Mouse (Mus musculus) cerebellum, adult 18-20 months (tissue): ENCODE measurements around the gene Cdk5r2.

Experiments
- DNase-seq, 2 experiments: peaks; one replicate each; pipeline ENCODE4 v3.0.0; 2021

The Cdk5r2 gene

GRCm38 (mm10) chr1:74892351-74893133 lies 37.8 kb downstream of the Cdk5r2 start:
- DNase-seq = no peak

- DNase-seq = peak; percentile 69 to 72
Measured at GRCm38 (mm10) chr1:74893134-74893855, 38.6 kb downstream of the Cdk5r2 start, which contains the start of gene Cryba2. TSS of gene Cryba2 (minus strand) at chr1:74893143.

- DNase-seq = peak; percentile 71 to 74
Measured at GRCm38 (mm10) chr1:74894966-74895365, 40.2 kb downstream of the Cdk5r2 start.

GRCm38 (mm10) chr1:74897976-74898375 lies 43.2 kb downstream of the Cdk5r2 start:
- DNase-seq = no peak

GRCm38 (mm10) chr1:74898656-74899431 lies 44.1 kb downstream of the Cdk5r2 start:
- no peak for DNase-seq

- no peak for DNase-seq
Measured at GRCm38 (mm10) chr1:74900341-74901285, 45.9 kb downstream of the Cdk5r2 start.

GRCm38 (mm10) chr1:74901686-74902085 lies 47.0 kb downstream of the Cdk5r2 start:
- DNase-seq = peak; percentile 68 to 76

- no peak for DNase-seq
Measured at GRCm38 (mm10) chr1:74902191-74902590, 47.5 kb downstream of the Cdk5r2 start.
